Mouse (Mus musculus): ENCODE results near the gene Ctsk. TPM values are rescaled to one million over a fixed set of nuclear protein-coding genes. Genes with fewer than 3 reads are reported as not detected.

Ctsk gene
- polyA plus RNA-seq, 1 experiment from 2014 or later: 3.2 TPM

DNA sequence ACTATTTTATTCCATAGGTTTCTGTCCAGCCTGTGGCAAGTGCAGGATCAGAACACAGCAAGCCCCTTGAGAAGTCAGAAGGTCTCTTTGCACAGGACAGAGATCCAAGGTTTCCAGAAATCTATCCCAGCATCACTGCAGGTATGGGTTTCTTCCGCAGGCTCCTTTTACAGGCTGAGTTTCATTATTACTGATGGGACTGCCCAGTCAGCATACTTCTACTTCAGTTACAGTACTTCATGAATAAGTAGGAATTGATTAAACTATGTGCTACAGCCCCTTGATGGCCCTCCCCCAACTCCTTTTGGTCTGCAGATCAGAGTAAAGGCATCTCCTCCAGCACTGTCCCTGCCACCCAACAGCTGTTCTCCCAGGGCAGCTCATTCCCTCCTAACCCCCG is 8.8 kb upstream of the Ctsk start:
- 94% methylated on average over 2 of the region's 2 CpGs for WGBS
- Histone ChIP-seq H3K9me3 (ENCODE audit: control insufficient read depth, low read length) (no peaks in the 10 kb centered on the region), H3K27me3 (replicated peaks; ENCODE audit: control insufficient read depth, insufficient read depth, low read length) (no peaks in the 10 kb centered on the region), H3K4me1 (replicated peaks; ENCODE audit: control insufficient read depth, insufficient read depth, low read length) (no peaks in the 10 kb centered on the region), H3K4me2 (ENCODE audit: low read length) (no peak overlapping the region), H3K27ac (ENCODE audit: low read length) (no peak overlapping the region), H3K36me3 (ENCODE audit: control insufficient read depth, insufficient read depth) (peaks cover 43% of the 10 kb centered on the region), H3K9ac (replicated peaks; ENCODE audit: low read depth, low read length) (no peak overlapping the region), H3K4me3 (replicated peaks; ENCODE audit: low read length) (no peak overlapping the region)
- no peak for ATAC-seq

DNA sequence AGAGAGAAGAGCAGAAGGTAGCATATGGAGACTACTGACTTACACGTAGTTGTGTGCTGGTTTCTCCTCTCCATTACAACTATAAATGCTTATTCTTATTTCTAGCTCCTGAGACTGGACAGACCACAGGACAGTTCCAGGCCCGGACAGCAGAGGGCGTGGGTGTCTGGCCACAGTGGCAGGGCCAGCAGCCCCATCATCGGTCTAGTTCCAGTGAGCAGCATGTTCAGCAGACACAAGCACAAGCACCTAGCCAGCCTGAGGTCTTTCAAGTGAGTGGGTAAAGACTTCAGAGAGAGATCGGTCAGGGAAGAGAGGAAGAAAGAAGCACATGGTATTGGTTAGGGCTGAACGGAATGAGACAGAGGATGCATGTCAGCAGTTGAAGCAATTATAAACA is 4.7 kb upstream of the Ctsk start:
- Histone ChIP-seq H3K4me2 (ENCODE audit: low read length) (no peak overlapping the region), H3K9me3 (ENCODE audit: control insufficient read depth, low read length) (no peaks in the 10 kb centered on the region), H3K27me3 (replicated peaks; ENCODE audit: control insufficient read depth, insufficient read depth, low read length) (no peaks in the 10 kb centered on the region), H3K9ac (replicated peaks; ENCODE audit: low read depth, low read length) (no peak overlapping the region), H3K27ac (ENCODE audit: low read length) (no peak overlapping the region), H3K4me3 (replicated peaks; ENCODE audit: low read length) (no peak overlapping the region), H3K4me1 (replicated peaks; ENCODE audit: control insufficient read depth, insufficient read depth, low read length) (no peaks in the 10 kb centered on the region), H3K36me3 (ENCODE audit: control insufficient read depth, insufficient read depth) (peaks cover 34% of the 10 kb centered on the region)
- no peak for ATAC-seq
- 72% methylated on average over 6 of the region's 6 CpGs for WGBS

- Histone ChIP-seq H3K27me3 (replicated peaks; ENCODE audit: control insufficient read depth, insufficient read depth, low read length) (no peaks in the 10 kb centered on the region), H3K4me2 (ENCODE audit: low read length) (no peak overlapping the region), H3K9me3 (ENCODE audit: control insufficient read depth, low read length) (no peaks in the 10 kb centered on the region), H3K9ac (replicated peaks; ENCODE audit: low read depth, low read length) (no peak overlapping the region), H3K27ac (ENCODE audit: low read length) (no peak overlapping the region), H3K4me1 (replicated peaks; ENCODE audit: control insufficient read depth, insufficient read depth, low read length) (no peaks in the 10 kb centered on the region), H3K4me3 (replicated peaks; ENCODE audit: low read length) (no peak overlapping the region), H3K36me3 (ENCODE audit: control insufficient read depth, insufficient read depth) (peaks cover 19% of the 10 kb centered on the region)
- 92% methylated on average over 2 of the region's 2 CpGs for WGBS
- ATAC-seq: no peak
These were observed 827 bp upstream of the Ctsk start for GRCm38 (mm10) chr3:95498229-95498628.

DNA sequence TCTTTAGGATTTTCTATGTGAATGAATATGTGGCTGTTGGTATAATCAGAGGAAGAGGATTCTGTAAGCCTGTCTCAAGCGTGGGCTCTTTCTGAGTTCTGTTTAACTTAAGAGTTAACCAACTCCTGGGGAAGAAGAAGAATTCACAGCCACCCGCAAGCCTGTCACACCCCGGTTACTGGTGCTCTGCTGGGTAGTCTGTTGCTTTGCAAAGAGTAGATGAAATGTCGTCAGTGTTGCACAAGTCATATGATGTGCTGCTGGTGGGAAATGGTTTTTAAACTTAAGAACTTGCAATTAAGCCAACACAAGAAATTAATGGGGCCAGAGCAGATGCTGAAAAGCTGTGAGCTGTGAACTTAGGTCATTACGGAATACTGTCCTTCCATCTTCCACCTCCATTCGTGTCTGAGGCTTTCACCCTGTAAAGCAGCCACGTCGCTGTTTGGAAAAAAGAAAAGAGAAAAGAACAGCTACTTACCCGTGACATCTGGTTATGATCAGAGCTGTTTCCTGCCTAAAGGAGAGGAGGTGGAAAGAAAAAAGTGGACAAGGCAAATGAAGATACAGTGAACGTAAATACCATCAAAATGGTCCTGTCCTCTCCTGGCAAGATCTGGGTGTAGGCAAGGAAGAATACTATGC is 562 bp downstream of the Ctsk start:
- no peak overlapping the region for H3K9ac ChIP-seq (replicated peaks; ENCODE audit: low read depth, low read length)
- no peak overlapping the region for H3K27ac ChIP-seq (ENCODE audit: low read length)
- no peak overlapping the region for H3K4me2 ChIP-seq (ENCODE audit: low read length)
- H3K4me3 ChIP-seq (replicated peaks; ENCODE audit: low read length): no peak overlapping the region
- H3K9me3 ChIP-seq (ENCODE audit: control insufficient read depth, low read length): no peaks in the 10 kb centered on the region
- peaks cover 8% of the 10 kb centered on the region for H3K36me3 ChIP-seq (ENCODE audit: control insufficient read depth, insufficient read depth)
- no peaks in the 10 kb centered on the region for H3K4me1 ChIP-seq (replicated peaks; ENCODE audit: control insufficient read depth, insufficient read depth, low read length)
- no peak for ATAC-seq
- 77% methylated on average over 10 of the region's 10 CpGs for WGBS
- H3K27me3 ChIP-seq (replicated peaks; ENCODE audit: control insufficient read depth, insufficient read depth, low read length): no peaks in the 10 kb centered on the region

GRCm38 (mm10) chr3:95502312-95502711 is 3.3 kb downstream of the Ctsk start:
- Histone ChIP-seq H3K27ac (ENCODE audit: low read length) (no peak overlapping the region), H3K4me3 (replicated peaks; ENCODE audit: low read length) (no peak overlapping the region), H3K27me3 (replicated peaks; ENCODE audit: control insufficient read depth, insufficient read depth, low read length) (no peaks in the 10 kb centered on the region), H3K36me3 (ENCODE audit: control insufficient read depth, insufficient read depth) (no peaks in the 10 kb centered on the region), H3K9me3 (ENCODE audit: control insufficient read depth, low read length) (no peaks in the 10 kb centered on the region), H3K4me1 (replicated peaks; ENCODE audit: control insufficient read depth, insufficient read depth, low read length) (no peaks in the 10 kb centered on the region), H3K4me2 (ENCODE audit: low read length) (no peak overlapping the region), H3K9ac (replicated peaks; ENCODE audit: low read depth, low read length) (no peak overlapping the region)
- no peak for ATAC-seq
- WGBS: 50% methylated on average over 2 of the region's 2 CpGs

- Histone ChIP-seq H3K36me3 (ENCODE audit: control insufficient read depth, insufficient read depth) (no peaks in the 10 kb centered on the region), H3K4me1 (replicated peaks; ENCODE audit: control insufficient read depth, insufficient read depth, low read length) (no peaks in the 10 kb centered on the region), H3K9me3 (ENCODE audit: control insufficient read depth, low read length) (no peaks in the 10 kb centered on the region), H3K4me3 (replicated peaks; ENCODE audit: low read length) (no peak overlapping the region), H3K27ac (ENCODE audit: low read length) (no peak overlapping the region), H3K9ac (replicated peaks; ENCODE audit: low read depth, low read length) (no peak overlapping the region), H3K27me3 (replicated peaks; ENCODE audit: control insufficient read depth, insufficient read depth, low read length) (no peaks in the 10 kb centered on the region), H3K4me2 (ENCODE audit: low read length) (no peak overlapping the region)
- ATAC-seq: no peak
- 77% methylated on average over 6 of the region's 6 CpGs for WGBS
These were observed 10.3 kb downstream of the Ctsk start for GRCm38 (mm10) chr3:95509348-95509747.

DNA sequence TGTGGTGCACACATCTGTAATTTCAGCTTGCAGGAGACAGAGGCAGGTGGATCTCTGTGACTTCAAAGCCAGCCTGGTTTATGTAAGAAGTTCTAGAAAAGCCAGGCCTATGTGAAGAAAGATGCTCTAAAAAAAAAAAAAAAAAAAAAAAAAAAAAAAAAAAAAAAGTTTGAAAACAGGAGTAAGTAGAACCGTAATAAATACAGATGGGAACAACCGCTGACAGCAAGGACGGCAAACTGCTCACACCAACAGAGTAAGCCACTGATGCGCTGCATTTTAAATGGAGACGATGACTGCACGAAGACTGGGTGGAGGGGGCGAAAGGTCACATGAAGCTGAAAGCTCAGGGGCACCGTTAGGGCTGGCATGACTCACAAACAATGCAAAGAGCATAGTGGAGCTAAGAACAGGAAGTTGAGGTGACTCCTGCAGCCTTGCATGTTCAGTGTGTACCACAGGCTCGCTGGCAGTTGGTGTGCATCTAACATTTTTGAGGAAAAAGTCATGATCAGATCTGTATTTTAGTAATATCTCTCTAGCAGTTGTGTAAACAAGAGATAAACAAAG is 12.6 kb downstream of the Ctsk start:
- Histone ChIP-seq H3K27ac (ENCODE audit: low read length) (no peak overlapping the region), H3K9me3 (ENCODE audit: control insufficient read depth, low read length) (no peaks in the 10 kb centered on the region), H3K4me1 (replicated peaks; ENCODE audit: control insufficient read depth, insufficient read depth, low read length) (no peaks in the 10 kb centered on the region), H3K27me3 (replicated peaks; ENCODE audit: control insufficient read depth, insufficient read depth, low read length) (no peaks in the 10 kb centered on the region), H3K9ac (replicated peaks; ENCODE audit: low read depth, low read length) (no peak overlapping the region), H3K4me2 (ENCODE audit: low read length) (no peak overlapping the region), H3K4me3 (replicated peaks; ENCODE audit: low read length) (no peak overlapping the region), H3K36me3 (ENCODE audit: control insufficient read depth, insufficient read depth) (no peaks in the 10 kb centered on the region)
- no peak for ATAC-seq
- WGBS: 84% methylated on average over 9 of the region's 9 CpGs

- H3K9me3 ChIP-seq (ENCODE audit: control insufficient read depth, low read length): no peaks in the 10 kb centered on the region
- no peak overlapping the region for H3K4me2 ChIP-seq (ENCODE audit: low read length)
- H3K27me3 ChIP-seq (replicated peaks; ENCODE audit: control insufficient read depth, insufficient read depth, low read length): no peaks in the 10 kb centered on the region
- no peaks in the 10 kb centered on the region for H3K4me1 ChIP-seq (replicated peaks; ENCODE audit: control insufficient read depth, insufficient read depth, low read length)
- no peak overlapping the region for H3K27ac ChIP-seq (ENCODE audit: low read length)
- H3K4me3 ChIP-seq (replicated peaks; ENCODE audit: low read length): no peak overlapping the region
- WGBS: 91% methylated on average over 3 of the region's 3 CpGs
- no peak for ATAC-seq
- H3K9ac ChIP-seq (replicated peaks; ENCODE audit: low read depth, low read length): no peak overlapping the region
- H3K36me3 ChIP-seq (ENCODE audit: control insufficient read depth, insufficient read depth): no peaks in the 10 kb centered on the region
These were observed 17.6 kb downstream of the Ctsk start for GRCm38 (mm10) chr3:95516614-95517041.

GRCm38 (mm10) chr3:95517493-95517898 is 18.4 kb downstream of the Ctsk start:
- 25% methylated on average over 10 of the region's 10 CpGs for WGBS
- Histone ChIP-seq H3K4me2 (ENCODE audit: low read length) (no peak overlapping the region), H3K4me1 (replicated peaks; ENCODE audit: control insufficient read depth, insufficient read depth, low read length) (no peaks in the 10 kb centered on the region), H3K27me3 (replicated peaks; ENCODE audit: control insufficient read depth, insufficient read depth, low read length) (no peaks in the 10 kb centered on the region), H3K27ac (ENCODE audit: low read length) (no peak overlapping the region), H3K4me3 (replicated peaks; ENCODE audit: low read length) (no peak overlapping the region), H3K36me3 (ENCODE audit: control insufficient read depth, insufficient read depth) (no peaks in the 10 kb centered on the region), H3K9ac (replicated peaks; ENCODE audit: low read depth, low read length) (no peak overlapping the region), H3K9me3 (ENCODE audit: control insufficient read depth, low read length) (no peaks in the 10 kb centered on the region)
- ATAC-seq: peak; percentile 71

GRCm38 (mm10) chr3:95518891-95519290 is 19.8 kb downstream of the Ctsk start:
- 83% methylated on average over 7 of the region's 7 CpGs for WGBS
- no peak overlapping the region for H3K4me3 ChIP-seq (replicated peaks; ENCODE audit: low read length)
- no peaks in the 10 kb centered on the region for H3K27me3 ChIP-seq (replicated peaks; ENCODE audit: control insufficient read depth, insufficient read depth, low read length)
- H3K9ac ChIP-seq (replicated peaks; ENCODE audit: low read depth, low read length): no peak overlapping the region
- H3K9me3 ChIP-seq (ENCODE audit: control insufficient read depth, low read length): no peaks in the 10 kb centered on the region
- no peak for ATAC-seq
- H3K27ac ChIP-seq (ENCODE audit: low read length): no peak overlapping the region
- H3K4me1 ChIP-seq (replicated peaks; ENCODE audit: control insufficient read depth, insufficient read depth, low read length): no peaks in the 10 kb centered on the region
- no peak overlapping the region for H3K4me2 ChIP-seq (ENCODE audit: low read length)
- no peaks in the 10 kb centered on the region for H3K36me3 ChIP-seq (ENCODE audit: control insufficient read depth, insufficient read depth)
